In genomic region chr13:113754731-113755689, GRCm38 (mm10) we compare ENCODE assay signal across 21 mouse cellular contexts. TPM values are rescaled to one million over a fixed set of nuclear protein-coding genes. Genes with fewer than 3 reads are reported as not detected.
DNase-seq lines count a peak whose midpoint lies in the region; ATAC-seq lines count a peak whose summit lies in the region.
"Had no signal": no experiment of that assay in that cellular context is flagged by ENCODE, and none has a peak within 500 bp of the region (broad histone marks: within the 10 kb centered on the region; RNA-seq: fewer than 3 reads in every experiment).

No protein-coding gene starts in this region.

- H3K4me3 ChIP-seq in intestine, embryonic 16.5 days (ENCODE audit: low read length) = no peak overlapping the region
- H3K4me3 ChIP-seq in forebrain, embryonic 14.5 days (ENCODE audit: low read depth, low read length) = no peak overlapping the region
- H3K4me3 ChIP-seq: embryonic facial prominence, embryonic 12.5 days; erythroblast, embryonic 14.5 days; forebrain, embryonic 13.5 days; heart, adult 2 months; heart, embryonic 15.5 days; limb, embryonic 12.5 days; lung, embryonic 15.5 days; midbrain, embryonic 12.5 days; neural tube, embryonic 12.5 days had no signal

- no peaks in the 10 kb centered on the region for H3K36me3 ChIP-seq in intestine, embryonic 16.5 days (ENCODE audit: control insufficient read depth, insufficient read depth, low read length)
- no peaks in the 10 kb centered on the region for H3K36me3 ChIP-seq in forebrain, embryonic 14.5 days (ENCODE audit: control insufficient read depth, insufficient read depth, low read length)
- H3K36me3 ChIP-seq: embryonic facial prominence, embryonic 12.5 days; heart, embryonic 15.5 days; limb, embryonic 12.5 days; lung, embryonic 15.5 days; midbrain, embryonic 12.5 days; neural tube, embryonic 12.5 days had no signal

- DNase-seq in kidney, adult 8-10 months = peak; percentile 68 to 80
- DNase-seq in kidney, postnatal 14 days = peak; percentile 66
- peak; percentile 11 for DNase-seq in retina, postnatal 1 day
- no peak for DNase-seq in cerebellum, adult 11-12 months
- DNase-seq in forebrain, embryonic 14.5 days (ENCODE audit: low spot score) = no peak
- no peak for DNase-seq in urinary bladder, postnatal 10 days (ENCODE audit: low spot score)
- DNase-seq in urinary bladder, adult 2 months (ENCODE audit: low spot score) = no peak
- DNase-seq: cerebellum, adult 9-11 months; gastrocnemius, postnatal 25 days; heart, adult 2 months had no signal

- WGBS in intestine, embryonic 16.5 days = 47% methylated on average over 9 of the region's 9 CpGs
- WGBS in forebrain, embryonic 14.5 days = 70% methylated on average over 9 of the region's 9 CpGs

- peak overlapping the region; percentile 14; the same call in 1 of the 2 replicates for H3K4me2 ChIP-seq in intestine, embryonic 16.5 days (ENCODE audit: low read depth, low read length)
- no peak overlapping the region for H3K4me2 ChIP-seq in forebrain, embryonic 14.5 days (ENCODE audit: low read length)
- H3K4me2 ChIP-seq: embryonic facial prominence, embryonic 12.5 days; forebrain, embryonic 13.5 days; heart, embryonic 15.5 days; limb, embryonic 12.5 days; lung, embryonic 15.5 days; midbrain, embryonic 12.5 days; neural tube, embryonic 12.5 days had no signal

- H3K27me3 ChIP-seq in intestine, embryonic 16.5 days (replicated peaks; ENCODE audit: control insufficient read depth, insufficient read depth, low read length) = no peaks in the 10 kb centered on the region
- no peaks in the 10 kb centered on the region for H3K27me3 ChIP-seq in forebrain, embryonic 14.5 days (replicated peaks; ENCODE audit: control insufficient read depth, insufficient read depth, low read length)
- H3K27me3 ChIP-seq: embryonic facial prominence, embryonic 12.5 days; heart, embryonic 15.5 days; limb, embryonic 12.5 days; lung, embryonic 15.5 days; midbrain, embryonic 12.5 days; neural tube, embryonic 12.5 days had no signal

- no peak overlapping the region for H3K9ac ChIP-seq in intestine, embryonic 16.5 days (ENCODE audit: low read depth, low read length)
- H3K9ac ChIP-seq in forebrain, embryonic 14.5 days (ENCODE audit: low read length) = no peak overlapping the region
- H3K9ac ChIP-seq: embryonic facial prominence, embryonic 12.5 days; forebrain, embryonic 13.5 days; heart, embryonic 15.5 days; limb, embryonic 12.5 days; liver, embryonic 14.5 days; lung, embryonic 15.5 days; midbrain, embryonic 12.5 days; neural tube, embryonic 12.5 days had no signal

- H3K27ac ChIP-seq in intestine, embryonic 16.5 days (ENCODE audit: low read length) = peak overlapping the region; percentile 87
- H3K27ac ChIP-seq in forebrain, embryonic 14.5 days (ENCODE audit: low read depth, low read length) = no peak overlapping the region
- H3K27ac ChIP-seq: embryonic facial prominence, embryonic 12.5 days; forebrain, embryonic 13.5 days; heart, adult 2 months; heart, embryonic 15.5 days; limb, embryonic 12.5 days; liver, embryonic 14.5 days; lung, embryonic 15.5 days; midbrain, embryonic 12.5 days; neural tube, embryonic 12.5 days had no signal

- H3K9me3 ChIP-seq in intestine, embryonic 16.5 days (ENCODE audit: control insufficient read depth, low read length) = no peaks in the 10 kb centered on the region
- no peaks in the 10 kb centered on the region for H3K9me3 ChIP-seq in forebrain, embryonic 14.5 days (replicated peaks; ENCODE audit: control insufficient read depth, low read length)
- H3K9me3 ChIP-seq: embryonic facial prominence, embryonic 12.5 days; forebrain, embryonic 13.5 days; heart, embryonic 15.5 days; limb, embryonic 12.5 days; lung, embryonic 15.5 days; midbrain, embryonic 12.5 days; neural tube, embryonic 12.5 days had no signal

- peak; percentile 95 for ATAC-seq in intestine, embryonic 16.5 days
- ATAC-seq in forebrain, embryonic 14.5 days = no peak
- ATAC-seq: forebrain, embryonic 13.5 days; hindbrain, embryonic 16.5 days had no signal

- peaks cover 2% of the 10 kb centered on the region; the same call in 1 of the 2 replicates for H3K4me1 ChIP-seq in intestine, embryonic 16.5 days (ENCODE audit: control insufficient read depth, insufficient read depth, low read length)
- no peaks in the 10 kb centered on the region for H3K4me1 ChIP-seq in forebrain, embryonic 14.5 days (ENCODE audit: control insufficient read depth, insufficient read depth, low read length)
- H3K4me1 ChIP-seq: embryonic facial prominence, embryonic 12.5 days; heart, embryonic 15.5 days; limb, embryonic 12.5 days; lung, embryonic 15.5 days; neural tube, embryonic 12.5 days had no signal

RNA-seq across cellular contexts. Expression of gene Arl15, which starts 39.3 kb away (rescaled TPM):
- polyA plus RNA-seq in intestine, embryonic 16.5 days (2015; fragmentation: Nextera tagmentation; extraction: Ambion mirVana) = 8.2 and 10.6 TPM in 2 replicates
- polyA plus RNA-seq in forebrain, embryonic 14.5 days (2014; fragmentation: Nextera tagmentation; extraction: Ambion mirVana) = 18.7 and 22.5 TPM in 2 replicates
- polyA plus RNA-seq in urinary bladder, adult 2 months (2012; rRNA removed) = 2.8 and 6.9 TPM in 2 replicates
- polyA plus RNA-seq: erythroblast, embryonic 14.5 days had no signal

Comparison
In these comparisons a context has a peak if more than half of its experiments do, and no peak if none do; other contexts are left out.
1. DNase-seq: peak in kidney, adult 8-10 months (2 of 2), kidney, postnatal 14 days (single experiment) and retina, postnatal 1 day (single experiment); none in cerebellum, adult 11-12 months (single experiment), forebrain, embryonic 14.5 days (single experiment), urinary bladder, postnatal 10 days (single experiment) and urinary bladder, adult 2 months (single experiment).